Mouse (Mus musculus) ES-E14 (cell line): ENCODE data around the gene Rom1.

Source experiments
- HCFC1 ChIP-seq: IDR thresholded peaks from 2 replicates; pipeline ENCODE4 v1.6.1; 2012; ENCODE audit warnings: low read length, inconsistent platforms, borderline replicate concordance; ENCODE audit not compliant: insufficient read depth
- MAFK ChIP-seq: IDR thresholded peaks from 2 replicates; pipeline ENCODE4 v1.6.1; 2014; ENCODE audit warnings: mild to moderate bottlenecking, low read depth, low read length, inconsistent platforms; ENCODE audit not compliant: insufficient read depth
- ZC3H11A ChIP-seq: IDR thresholded peaks from 2 replicates; pipeline ENCODE4 v1.6.1; 2012; ENCODE audit warnings: low read depth, mild to moderate bottlenecking, inconsistent platforms, low read length, borderline replicate concordance

DNA sequence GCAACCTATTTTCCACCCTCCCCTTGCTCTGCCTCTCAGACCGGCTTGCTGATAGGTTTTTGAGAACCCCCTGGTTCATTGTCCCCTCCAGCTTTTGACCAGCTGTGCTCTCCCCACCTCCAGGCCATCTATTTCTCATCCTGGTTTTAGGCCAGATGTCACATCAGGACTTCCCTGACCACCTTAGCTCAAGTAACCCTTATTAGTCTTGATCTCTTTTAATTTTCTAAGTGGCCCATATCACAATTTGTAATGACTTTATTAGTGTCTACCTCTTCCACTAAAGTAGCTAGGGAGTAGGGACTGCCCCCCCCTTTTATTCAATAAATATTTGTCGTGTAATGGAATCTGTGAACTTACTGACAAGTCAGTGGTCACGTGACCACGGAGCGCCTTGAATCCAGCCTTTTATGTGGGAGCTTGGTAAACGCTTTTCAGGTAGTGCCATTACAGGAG lies 8.3 kb downstream of the Rom1 start:
- TF ChIP-seq MAFK (no peak), HCFC1 (no peak), ZC3H11A (0 out of 2 replicates have a peak, but pooled peaks have one; percentile 1)
